Mouse (Mus musculus) left cerebral cortex, adult 11 months (tissue): ENCODE data around the gene Trim26.

Experiments used
- DNase-seq: peaks from one replicate; pipeline ENCODE4 v3.0.0; 2022; ENCODE audit warnings: low spot score

Trim26 gene

DNA sequence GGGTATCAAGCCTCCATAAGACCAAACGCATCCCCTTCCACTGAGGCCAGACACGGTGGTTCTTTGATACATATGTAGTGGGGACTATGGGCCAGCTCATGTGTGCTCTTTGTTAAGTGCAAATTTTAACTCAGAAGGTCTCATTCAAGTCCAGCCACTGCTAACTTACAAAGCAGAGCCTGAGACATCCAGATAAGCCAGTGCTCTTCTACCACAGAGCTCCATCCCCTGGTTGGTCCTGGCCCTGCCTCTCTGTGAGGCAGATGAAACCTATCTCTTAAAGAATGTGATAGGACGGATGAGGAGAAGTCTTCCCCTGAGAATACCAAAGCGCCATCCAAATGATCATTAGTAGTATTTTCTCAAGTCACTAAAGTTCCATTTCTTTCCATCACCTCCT is 62.4 kb downstream of the Trim26 start:
- no peak for DNase-seq

DNA sequence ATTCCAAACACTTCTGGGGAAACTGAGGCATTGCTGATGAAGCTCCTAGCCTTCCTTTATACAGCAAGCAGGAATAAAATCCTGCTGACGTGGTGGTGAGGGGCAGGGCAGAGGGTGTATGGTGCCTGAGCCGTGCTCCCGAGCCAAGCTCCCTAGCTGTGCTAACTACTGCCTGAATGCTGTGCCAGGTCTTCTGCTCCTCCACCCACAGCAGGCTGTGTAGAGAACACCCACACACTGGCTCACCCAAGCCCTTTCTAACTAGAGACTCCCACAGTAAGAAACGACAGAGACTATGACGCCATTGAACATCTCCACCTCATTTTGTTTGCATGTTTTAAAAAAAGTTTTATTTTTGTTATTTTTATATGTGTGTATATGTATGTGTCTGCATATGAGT is 63.1 kb downstream of the Trim26 start:
- DNase-seq = no peak

- no peak for DNase-seq
Observed at GRCm38 (mm10) chr17:36900691-36901090, 63.8 kb downstream of the Trim26 start.

GRCm38 (mm10) chr17:36903651-36904050 is 66.7 kb downstream of the Trim26 start:
- no peak for DNase-seq

DNA sequence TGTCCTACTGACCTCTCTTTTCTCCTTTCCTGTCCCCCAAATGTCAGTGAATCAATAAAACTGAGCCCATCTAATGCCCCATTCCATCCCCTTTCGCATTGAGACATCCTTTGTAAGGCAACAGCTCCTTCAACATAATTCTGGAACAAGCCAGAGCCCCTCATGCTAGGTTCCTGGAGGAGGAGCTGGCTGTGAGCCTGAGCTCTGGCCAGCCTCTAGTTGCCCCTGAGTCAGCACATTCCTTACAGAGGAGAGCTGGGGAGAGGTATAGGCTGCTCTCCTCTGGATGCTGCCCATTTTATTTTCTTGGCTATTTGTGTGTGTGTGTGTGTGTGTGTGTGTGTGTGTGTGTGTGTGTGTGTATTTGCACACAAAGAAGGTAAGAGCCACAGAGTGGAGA is 71.3 kb downstream of the Trim26 start:
- DNase-seq = no peak
